Mouse (Mus musculus) kidney, embryonic 14.5 days (tissue): ENCODE data around the gene Flt3. TPM values are rescaled to one million over a fixed set of nuclear protein-coding genes. Genes with fewer than 3 reads are reported as not detected.

Source experiments
- ATAC-seq: fragments of 200-750 bp; cut with Nextera tagmentation; 2 replicates; pipeline ENCODE4 v1.8.0; 2017; ENCODE audit warnings: moderate number of reproducible peaks, mild to moderate bottlenecking, moderate TSS enrichment, moderate library complexity; ENCODE audit not compliant: low FRiP score, low TSS enrichment
- H3K27ac ChIP-seq: fragments of 300-500 bp; sonication (generic); 2 replicates; pipeline ENCODE4 v1.5.1; 2014; ENCODE audit warnings: low read depth, mild to moderate bottlenecking, low read length, moderate library complexity, mixed read lengths
- H3K27me3 ChIP-seq: fragments of 300-500 bp; sonication (generic); 2 replicates; pipeline ENCODE4 v1.6.1; 2014; ENCODE audit warnings: mild to moderate bottlenecking, low read length; ENCODE audit not compliant: control insufficient read depth, insufficient read depth
- H3K36me3 ChIP-seq: fragments of 300-500 bp; sonication (generic); 2 replicates; pipeline ENCODE4 v1.6.1; 2014; ENCODE audit warnings: low read length, mixed read lengths; ENCODE audit not compliant: control insufficient read depth, insufficient read depth
- H3K4me1 ChIP-seq: fragments of 300-500 bp; sonication (generic); 2 replicates; pipeline ENCODE4 v1.6.1; 2014; ENCODE audit warnings: low read length, mixed read lengths; ENCODE audit not compliant: control insufficient read depth, insufficient read depth
- H3K4me2 ChIP-seq: fragments of 300-500 bp; sonication (generic); replicated peaks from 2 replicates; pipeline ENCODE4 v1.6.1; 2014; ENCODE audit warnings: low read depth, mild to moderate bottlenecking, low read length
- H3K4me3 ChIP-seq: fragments of 300-500 bp; sonication (generic); 2 replicates; pipeline ENCODE4 v1.5.1; 2014; ENCODE audit warnings: mild to moderate bottlenecking, low read length
- H3K9ac ChIP-seq: fragments of 300-500 bp; sonication (generic); 2 replicates; pipeline ENCODE4 v1.6.1; 2014; ENCODE audit warnings: low read depth, mild to moderate bottlenecking, low read length, moderate library complexity
- H3K9me3 ChIP-seq: fragments of 300-500 bp; sonication (generic); 2 replicates; pipeline ENCODE4 v1.6.1; 2016; ENCODE audit warnings: low read length; ENCODE audit not compliant: control insufficient read depth
- WGBS: fragments of 180-500 bp; shearing (Covaris S2); extraction: QIAGEN DNeasy Blood & Tissue Kit; methylation state at CpG from one replicate; pipeline ENCODE4 v1.1.7; 2014; 5-methylcytosine and 5-hydroxymethylcytosine counted together
- polyA plus RNA-seq: library from polyadenylated mRNA; unstranded; fragments of >200 nt; fragmentation: Nextera tagmentation; extraction: Ambion mirVana; gene quantifications from 2 replicates; pipeline ENCODE4 v1.2.1, GENCODE M21; 2014

Flt3 gene
- polyA plus RNA-seq, 1 experiment from 2014 or later, result not detected

GRCm38 (mm10) chr5:147368221-147368620, 32.1 kb downstream of the Flt3 start:
- no peak overlapping the region for H3K4me3 ChIP-seq
- no peaks in the 10 kb centered on the region for H3K4me1 ChIP-seq
- 96% methylated on average over 6 of the region's 6 CpGs for WGBS
- H3K36me3 ChIP-seq, result no peaks in the 10 kb centered on the region
- H3K4me2 ChIP-seq, result no peak overlapping the region
- H3K9ac ChIP-seq, result no peak overlapping the region
- H3K27me3 ChIP-seq, result no peaks in the 10 kb centered on the region
- no peak for ATAC-seq
- H3K9me3 ChIP-seq, result no peaks in the 10 kb centered on the region
- no peak overlapping the region for H3K27ac ChIP-seq

- no peaks in the 10 kb centered on the region for H3K27me3 ChIP-seq
- H3K4me3 ChIP-seq, result no peak overlapping the region
- H3K4me2 ChIP-seq, result no peak overlapping the region
- H3K27ac ChIP-seq, result no peak overlapping the region
- 40% methylated on average over 16 of the region's 16 CpGs for WGBS
- no peaks in the 10 kb centered on the region for H3K9me3 ChIP-seq
- no peak for ATAC-seq
- no peaks in the 10 kb centered on the region for H3K4me1 ChIP-seq
- no peak overlapping the region for H3K9ac ChIP-seq
- no peaks in the 10 kb centered on the region for H3K36me3 ChIP-seq
Measured at GRCm38 (mm10) chr5:147365995-147366765, 34.1 kb downstream of the Flt3 start.

GRCm38 (mm10) chr5:147363054-147363453, 37.2 kb downstream of the Flt3 start:
- 67% methylated on average over 12 of the region's 12 CpGs for WGBS

GRCm38 (mm10) chr5:147358481-147358880, 41.8 kb downstream of the Flt3 start:
- no peaks in the 10 kb centered on the region for H3K4me1 ChIP-seq
- H3K4me2 ChIP-seq, result no peak overlapping the region
- no peak for ATAC-seq
- WGBS, result 86% methylated on average over 11 of the region's 11 CpGs
- no peaks in the 10 kb centered on the region for H3K9me3 ChIP-seq
- H3K9ac ChIP-seq, result no peak overlapping the region
- no peak overlapping the region for H3K4me3 ChIP-seq
- H3K36me3 ChIP-seq, result no peaks in the 10 kb centered on the region
- H3K27me3 ChIP-seq, result no peaks in the 10 kb centered on the region
- no peak overlapping the region for H3K27ac ChIP-seq

More at GRCm38 (mm10) chr5:147363054-147363453, 37.2 kb downstream of the Flt3 start:
- Histone ChIP-seq H3K36me3 (no peaks in the 10 kb centered on the region), H3K9ac (no peak overlapping the region), H3K4me3 (no peak overlapping the region), H3K9me3 (no peaks in the 10 kb centered on the region), H3K27me3 (no peaks in the 10 kb centered on the region), H3K4me2 (no peak overlapping the region), H3K4me1 (no peaks in the 10 kb centered on the region), H3K27ac (no peak overlapping the region)
- ATAC-seq, result no peak

GRCm38 (mm10) chr5:147357536-147357935, 42.8 kb downstream of the Flt3 start:
- Histone ChIP-seq H3K36me3 (no peaks in the 10 kb centered on the region), H3K27ac (no peak overlapping the region), H3K4me1 (no peaks in the 10 kb centered on the region), H3K9me3 (no peaks in the 10 kb centered on the region), H3K4me3 (no peak overlapping the region), H3K4me2 (no peak overlapping the region), H3K9ac (no peak overlapping the region), H3K27me3 (no peaks in the 10 kb centered on the region)
- WGBS, result 45% methylated on average over 3 of the region's 3 CpGs
- ATAC-seq, result no peak

- H3K27me3 ChIP-seq, result no peaks in the 10 kb centered on the region
- H3K9ac ChIP-seq, result no peak overlapping the region
- H3K4me2 ChIP-seq, result no peak overlapping the region
- no peaks in the 10 kb centered on the region for H3K36me3 ChIP-seq
- H3K4me1 ChIP-seq, result no peaks in the 10 kb centered on the region
- ATAC-seq, result no peak
- 91% methylated on average over 13 of the region's 13 CpGs for WGBS
- H3K9me3 ChIP-seq, result no peaks in the 10 kb centered on the region
- H3K4me3 ChIP-seq, result no peak overlapping the region
- no peak overlapping the region for H3K27ac ChIP-seq
Measured at GRCm38 (mm10) chr5:147356260-147357055, 43.8 kb downstream of the Flt3 start.

GRCm38 (mm10) chr5:147355788-147356187, 44.5 kb downstream of the Flt3 start:
- WGBS, result 80% methylated on average over 3 of the region's 3 CpGs
- no peak for ATAC-seq
- no peak overlapping the region for H3K9ac ChIP-seq
- no peaks in the 10 kb centered on the region for H3K4me1 ChIP-seq
- no peaks in the 10 kb centered on the region for H3K9me3 ChIP-seq
- no peak overlapping the region for H3K4me3 ChIP-seq
- H3K4me2 ChIP-seq, result no peak overlapping the region
- H3K27ac ChIP-seq, result no peak overlapping the region
- no peaks in the 10 kb centered on the region for H3K36me3 ChIP-seq
- no peaks in the 10 kb centered on the region for H3K27me3 ChIP-seq

GRCm38 (mm10) chr5:147354985-147355384, 45.3 kb downstream of the Flt3 start:
- 87% methylated on average over 8 of the region's 8 CpGs for WGBS
- no peaks in the 10 kb centered on the region for H3K9me3 ChIP-seq
- no peak for ATAC-seq

GRCm38 (mm10) chr5:147354161-147354780, 46.0 kb downstream of the Flt3 start:
- no peak overlapping the region for H3K4me3 ChIP-seq
- ATAC-seq, result no peak
- no peak overlapping the region for H3K27ac ChIP-seq
- no peak overlapping the region for H3K9ac ChIP-seq
- H3K9me3 ChIP-seq, result no peaks in the 10 kb centered on the region
- no peak overlapping the region for H3K4me2 ChIP-seq
- WGBS, result 64% methylated on average over 17 of the region's 17 CpGs
- no peaks in the 10 kb centered on the region for H3K36me3 ChIP-seq
- no peaks in the 10 kb centered on the region for H3K27me3 ChIP-seq
- no peaks in the 10 kb centered on the region for H3K4me1 ChIP-seq

More at GRCm38 (mm10) chr5:147354985-147355384, 45.3 kb downstream of the Flt3 start:
- no peak overlapping the region for H3K4me3 ChIP-seq
- no peaks in the 10 kb centered on the region for H3K27me3 ChIP-seq
- no peaks in the 10 kb centered on the region for H3K36me3 ChIP-seq
- H3K27ac ChIP-seq, result no peak overlapping the region
- no peaks in the 10 kb centered on the region for H3K4me1 ChIP-seq
- no peak overlapping the region for H3K9ac ChIP-seq
- H3K4me2 ChIP-seq, result no peak overlapping the region
